Mouse (Mus musculus) CH12.LX (cell line): ENCODE measurements around the gene Csmd2.

Experiments used
- CTCF ChIP-seq, 2 experiments: IDR thresholded peaks in 1 of 2; conservative IDR thresholded peaks in 1 of 2; 2 replicates each; pipeline ENCODE4 v1.5.1; 2011 to 2012; ENCODE audit warnings: low read depth in 2 of 2, low read length in 2 of 2, improper control_type of control experiment in 1 of 2, inconsistent platforms in 1 of 2, mild to moderate bottlenecking in 1 of 2, moderate library complexity in 1 of 2
- EP300 ChIP-seq: IDR thresholded peaks from 2 replicates; pipeline ENCODE4 v1.6.1; 2011; ENCODE audit warnings: low read length, improper control_type of control experiment
- IRF4 ChIP-seq: IDR thresholded peaks from 2 replicates; pipeline ENCODE4 v1.6.1; 2014; ENCODE audit warnings: low read depth, mild to moderate bottlenecking, inconsistent platforms, low read length, improper control_type of control experiment
- MAX ChIP-seq: IDR thresholded peaks from 2 replicates; pipeline ENCODE4 v1.6.1; 2011; ENCODE audit warnings: low read length, improper control_type of control experiment
- POLR2A ChIP-seq: IDR thresholded peaks from 2 replicates; pipeline ENCODE4 v1.6.1; 2011; ENCODE audit warnings: low read depth, mild to moderate bottlenecking, improper control_type of control experiment, low read length
- ZMIZ1 ChIP-seq: IDR thresholded peaks from 2 replicates; pipeline ENCODE4 v1.6.1; 2012; ENCODE audit warnings: low read depth, mild to moderate bottlenecking, inconsistent platforms, low read length, improper control_type of control experiment

DNA sequence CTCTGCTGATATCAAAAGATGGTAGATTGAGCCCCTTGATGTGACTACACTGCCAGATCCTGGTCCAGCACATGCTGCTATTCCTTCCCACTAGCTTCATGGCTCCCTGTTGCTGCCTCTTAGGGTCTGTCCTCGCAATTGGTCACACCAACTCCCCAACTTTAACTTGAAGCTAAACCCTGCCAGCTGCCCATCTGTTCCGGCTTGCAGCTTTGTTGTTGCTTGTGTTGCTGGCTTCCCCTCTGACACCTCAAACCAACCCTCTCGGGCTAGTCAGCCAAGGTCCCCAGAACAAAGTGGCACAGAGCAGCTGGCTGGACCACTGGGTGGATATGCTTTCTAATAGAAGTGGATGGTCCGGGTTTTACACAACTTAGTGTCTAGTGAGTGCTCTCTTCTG lies 339.1 kb downstream of the Csmd2 start:
- TF ChIP-seq MAX: no peak
- TF ChIP-seq EP300: no peak
- no peak for TF ChIP-seq IRF4
- TF ChIP-seq POLR2A: no peak
- no peak for TF ChIP-seq CTCF (conservative IDR thresholded peaks at IDR 0.05 in 1 of 2, IDR thresholded peaks at IDR 0.05 in 1 of 2; ENCODE audit: low read depth in 2 of 2, low read length in 2 of 2)
- TF ChIP-seq ZMIZ1: no peak
